Mouse (Mus musculus) olfactory bulb, adult 2 months (tissue): ENCODE results near the gene Mknk1. TPM values are rescaled to one million over a fixed set of nuclear protein-coding genes. Genes with fewer than 3 reads are reported as not detected.

Experiments used
- H3K27ac ChIP-seq: fragments of 200-500 bp; 2 replicates; pipeline ENCODE4 v1.5.1; 2012; ENCODE audit warnings: low read depth, low read length; ENCODE audit not compliant: insufficient read depth
- H3K4me1 ChIP-seq: fragments of 200-500 bp; 2 replicates; pipeline ENCODE4 v1.6.1; 2012; ENCODE audit warnings: low read length; ENCODE audit not compliant: control insufficient read depth, insufficient read depth
- H3K4me3 ChIP-seq: fragments of 200-500 bp; 2 replicates; pipeline ENCODE4 v1.5.1; 2012; ENCODE audit warnings: mild to moderate bottlenecking, low read depth, low read length, moderate library complexity; ENCODE audit not compliant: insufficient read depth
- CTCF ChIP-seq: fragments of 200-500 bp; IDR thresholded peaks from 2 replicates; pipeline ENCODE4 v1.5.1; 2012; ENCODE audit warnings: low read depth, mild to moderate bottlenecking, low read length, moderate library complexity; ENCODE audit not compliant: insufficient read depth
- POLR2A ChIP-seq: fragments of 200-500 bp; IDR thresholded peaks from 2 replicates; pipeline ENCODE4 v1.6.1; 2012; ENCODE audit warnings: mild to moderate bottlenecking, low read depth, low read length, moderate library complexity; ENCODE audit not compliant: insufficient read depth
- WGBS: fragments of 180-500 bp; shearing (Covaris S2); methylation state at CpG from one replicate; pipeline ENCODE4 v1.1.7; 2018; 5-methylcytosine and 5-hydroxymethylcytosine counted together
- polyA plus RNA-seq: library from polyadenylated mRNA; stranded (reverse); fragments of >200 nt; gene quantifications from 2 replicates; pipeline ENCODE4 v1.2.4, GENCODE M21; 2012; ENCODE audit warnings: low replicate concordance; ENCODE audit not compliant: missing spikeins, insufficient read depth, insufficient read length

Mknk1 gene
- polyA plus RNA-seq, 1 experiment: not detected

DNA sequence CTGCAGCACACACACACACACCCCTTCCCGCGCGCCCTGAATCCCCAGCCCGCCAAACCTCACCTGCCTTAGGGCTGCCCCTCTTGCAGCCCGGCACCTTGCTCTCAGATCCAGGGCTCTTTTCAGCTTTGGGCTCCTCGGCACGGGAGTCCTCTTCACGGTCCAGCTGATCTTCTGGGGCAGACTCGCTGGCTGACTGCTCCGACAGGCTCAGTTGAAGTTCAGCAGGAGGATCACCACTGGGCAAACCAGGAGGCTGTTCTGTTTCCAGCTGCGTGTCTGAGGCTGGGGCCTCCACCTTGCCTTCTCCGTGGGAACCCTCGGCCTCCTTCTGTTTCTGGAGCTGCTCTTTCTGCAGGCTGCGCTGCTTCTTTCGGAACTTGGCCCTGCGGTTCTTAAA is 80.9 kb downstream of the Mknk1 start:
- no peak for TF ChIP-seq POLR2A
- TF ChIP-seq CTCF: no peak
- 90% methylated on average over 16 of the region's 16 CpGs for WGBS
- Histone ChIP-seq H3K4me3 (no peak overlapping the region), H3K27ac (no peak overlapping the region), H3K4me1 (no peaks in the 10 kb centered on the region)

DNA sequence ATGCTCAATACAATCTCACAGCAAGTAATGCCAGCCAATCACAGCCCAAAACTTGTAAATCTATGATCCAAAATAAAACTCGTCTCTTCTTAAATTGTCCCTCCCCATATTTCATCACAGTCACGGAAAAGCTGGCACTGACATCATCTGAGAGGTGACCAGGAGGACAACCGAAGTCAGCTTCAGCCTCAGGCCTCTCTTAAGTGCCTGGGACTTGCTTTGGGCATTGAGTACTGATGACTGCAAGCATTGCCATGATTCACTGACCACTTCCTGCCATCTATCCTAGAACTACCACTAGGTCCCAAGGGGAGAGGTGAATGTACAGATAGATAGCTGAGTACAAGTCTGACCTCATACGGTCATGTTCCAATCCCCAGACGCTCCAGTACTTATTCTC is 83.7 kb downstream of the Mknk1 start:
- Histone ChIP-seq H3K4me3 (no peak overlapping the region), H3K4me1 (no peaks in the 10 kb centered on the region), H3K27ac (no peak overlapping the region)
- TF ChIP-seq CTCF (no peak), POLR2A (no peak)
- 92% methylated on average over 5 of the region's 5 CpGs for WGBS

DNA sequence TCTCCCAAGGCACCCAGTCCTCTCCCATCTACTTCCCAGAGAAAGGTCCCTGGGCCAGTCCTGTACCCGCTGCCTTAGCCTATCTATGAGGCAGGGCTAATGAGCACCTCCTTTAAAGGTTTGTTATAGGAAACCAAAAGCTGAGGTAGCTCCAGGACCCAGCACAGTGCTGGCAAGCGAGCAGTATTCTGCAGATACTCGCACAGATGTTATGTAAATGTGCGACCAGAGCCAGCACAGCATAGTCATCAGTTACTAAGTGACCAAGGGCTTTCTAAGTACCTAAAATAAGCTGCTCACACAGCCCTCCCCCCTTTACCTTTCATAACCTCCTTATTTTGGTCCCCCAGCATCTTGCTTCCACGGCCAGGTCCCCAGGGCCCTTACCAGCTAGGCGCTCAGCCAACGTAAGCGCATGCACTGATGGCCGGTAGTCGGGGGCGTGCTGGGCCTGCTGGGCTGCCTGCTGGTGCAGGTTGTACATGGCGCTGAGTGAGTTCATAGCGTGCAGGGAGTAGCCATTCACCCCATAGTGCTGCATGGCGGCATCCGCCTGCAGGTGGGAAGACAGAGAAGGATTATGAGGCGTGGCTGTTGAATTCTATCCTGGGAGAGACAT is 84.4 kb downstream of the Mknk1 start:
- WGBS: 77% methylated on average over 16 of the region's 16 CpGs
- no peaks in the 10 kb centered on the region for H3K4me1 ChIP-seq
- no peak overlapping the region for H3K4me3 ChIP-seq
- TF ChIP-seq CTCF: no peak
- TF ChIP-seq POLR2A: no peak
- H3K27ac ChIP-seq: no peak overlapping the region

DNA sequence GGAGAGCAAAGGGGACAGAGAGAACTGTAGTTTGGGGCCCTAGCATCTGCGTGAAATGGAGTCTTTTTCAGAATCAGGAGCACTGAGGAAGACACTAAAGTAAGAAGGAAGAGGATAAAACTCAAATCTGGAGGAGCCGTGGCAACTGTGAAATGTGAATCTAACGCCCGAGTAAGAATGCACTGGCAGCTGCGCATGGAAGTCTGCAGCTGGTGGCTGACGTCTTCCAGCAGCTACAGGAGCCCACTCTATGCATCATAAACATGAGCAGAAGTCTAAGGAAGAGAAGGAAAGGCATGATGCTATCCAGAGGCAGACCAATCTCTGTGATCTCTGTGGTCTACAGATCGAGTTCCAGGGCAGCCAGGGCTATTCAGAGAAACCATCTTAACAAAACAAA is 88.6 kb downstream of the Mknk1 start:
- H3K27ac ChIP-seq: no peak overlapping the region
- no peak for TF ChIP-seq CTCF
- no peak for TF ChIP-seq POLR2A
- WGBS: 48% methylated on average over 7 of the region's 7 CpGs

More for the DNA sequence above, 88.6 kb downstream of the Mknk1 start:
- Histone ChIP-seq H3K4me3 (no peak overlapping the region), H3K4me1 (no peaks in the 10 kb centered on the region)

Other genes starting within 250 kb of the Mknk1 start
- gene Cyp4a32, start 238.2 kb upstream of the Mknk1 start, polyA plus RNA-seq: not detected in 2 replicates
- gene Cyp4b1, start 191.5 kb upstream of the Mknk1 start, polyA plus RNA-seq: not detected in 2 replicates
- not detected in 2 replicates for gene Efcab14, start 101.5 kb upstream of the Mknk1 start, polyA plus RNA-seq
- gene Tex38, start 58.2 kb upstream of the Mknk1 start, polyA plus RNA-seq: not detected in 2 replicates
- gene Atpaf1, start 54.4 kb upstream of the Mknk1 start, polyA plus RNA-seq: not detected in 2 replicates
- gene Mob3c, start 11.1 kb upstream of the Mknk1 start, polyA plus RNA-seq: not detected in 2 replicates
- not detected in 2 replicates for gene Kncn, start 45.2 kb downstream of the Mknk1 start, polyA plus RNA-seq
- gene 6430628N08Rik, start 51.5 kb downstream of the Mknk1 start, polyA plus RNA-seq: not detected in 2 replicates
- not detected in 2 replicates for gene Dmbx1, start 100.7 kb downstream of the Mknk1 start, polyA plus RNA-seq
- not detected in 2 replicates for gene Faah, start 178.7 kb downstream of the Mknk1 start, polyA plus RNA-seq
- gene Nsun4, start 214.7 kb downstream of the Mknk1 start, polyA plus RNA-seq: not detected in 2 replicates
- not detected in 2 replicates for gene Uqcrh, start 235.9 kb downstream of the Mknk1 start, polyA plus RNA-seq
- not detected in 2 replicates for gene Lrrc41, start 236.1 kb downstream of the Mknk1 start, polyA plus RNA-seq